In the genomic region with DNA sequence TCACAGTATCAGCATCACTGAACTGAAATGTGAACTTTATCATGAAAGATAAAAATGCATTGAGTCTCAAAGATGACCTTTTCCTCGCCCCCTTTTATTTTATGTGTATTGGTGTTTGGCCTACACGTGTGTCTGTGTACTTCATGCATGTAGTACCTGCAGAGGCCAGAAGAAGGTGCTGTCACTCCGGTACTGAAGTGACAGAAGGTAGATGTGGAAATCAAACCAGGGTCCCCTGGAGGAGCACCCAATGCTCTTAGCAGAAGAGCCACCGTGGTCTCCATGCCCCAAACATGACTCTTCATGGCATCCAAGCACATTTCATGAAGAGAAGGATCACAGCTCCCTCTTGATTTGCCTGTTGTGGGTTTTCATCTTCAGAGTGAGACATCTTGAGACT, we compare ENCODE assay signal across 16 mouse cellular contexts. TPM values are rescaled to one million over a fixed set of nuclear protein-coding genes. Genes with fewer than 3 reads are reported as not detected.
DNase-seq lines count a peak whose midpoint lies in the region; ATAC-seq and TF ChIP-seq lines count a peak whose summit lies in the region.
"Had no signal": no experiment of that assay in that cellular context is flagged by ENCODE, and none has a peak within 500 bp of the region (broad histone marks: within the 10 kb centered on the region; RNA-seq: fewer than 3 reads in every experiment).

No protein-coding gene starts in this region.

- H3K27ac ChIP-seq in heart, postnatal 0 days (ENCODE audit: low read depth): no peak overlapping the region
- 0 out of 2 replicates have a peak overlapping the region, but pooled peaks have one; percentile 26 for H3K27ac ChIP-seq in midbrain, embryonic 16.5 days (ENCODE audit: low read length)
- H3K27ac ChIP-seq in midbrain, embryonic 14.5 days (replicated peaks; ENCODE audit: low read depth, low read length): no peak overlapping the region
- H3K27ac ChIP-seq in MEL (ENCODE audit: control insufficient read depth, low read depth, low read length): no peak overlapping the region
- peak overlapping the region; percentile 50; the same call in 1 of the 2 replicates for H3K27ac ChIP-seq in limb, embryonic 15.5 days
- H3K27ac ChIP-seq: hindbrain, embryonic 12.5 days; midbrain, embryonic 15.5 days; stomach, embryonic 15.5 days had no signal

- H3K36me3 ChIP-seq in heart, postnatal 0 days (replicated peaks; ENCODE audit: control insufficient read depth, insufficient read depth, low read length): no peaks in the 10 kb centered on the region
- no peaks in the 10 kb centered on the region for H3K36me3 ChIP-seq in midbrain, embryonic 16.5 days (ENCODE audit: control insufficient read depth, insufficient read depth, low read length)
- no peaks in the 10 kb centered on the region for H3K36me3 ChIP-seq in midbrain, embryonic 14.5 days (ENCODE audit: control insufficient read depth, insufficient read depth, low read length)
- no peaks in the 10 kb centered on the region for H3K36me3 ChIP-seq in MEL (ENCODE audit: control insufficient read depth in 1 of 2, insufficient read depth in 2 of 2, low read length in 2 of 2)
- H3K36me3 ChIP-seq in limb, embryonic 15.5 days: no peaks in the 10 kb centered on the region
- H3K36me3 ChIP-seq: hindbrain, embryonic 12.5 days; midbrain, embryonic 15.5 days; stomach, embryonic 15.5 days had no signal

- no peaks in the 10 kb centered on the region for H3K27me3 ChIP-seq in heart, postnatal 0 days (ENCODE audit: control insufficient read depth, insufficient read depth, low read length)
- H3K27me3 ChIP-seq in midbrain, embryonic 16.5 days (ENCODE audit: control insufficient read depth, insufficient read depth, low read depth, low read length): no peaks in the 10 kb centered on the region
- H3K27me3 ChIP-seq in midbrain, embryonic 14.5 days (ENCODE audit: control insufficient read depth, insufficient read depth, low read length): no peaks in the 10 kb centered on the region
- no peaks in the 10 kb centered on the region for H3K27me3 ChIP-seq in MEL (ENCODE audit: control insufficient read depth in 1 of 2, insufficient read depth in 2 of 2, low read length in 2 of 2)
- H3K27me3 ChIP-seq in limb, embryonic 15.5 days: no peaks in the 10 kb centered on the region
- H3K27me3 ChIP-seq: hindbrain, embryonic 12.5 days; midbrain, embryonic 15.5 days; stomach, embryonic 15.5 days had no signal

- no peaks in the 10 kb centered on the region for H3K9me3 ChIP-seq in heart, postnatal 0 days (replicated peaks; ENCODE audit: control insufficient read depth, low read length)
- H3K9me3 ChIP-seq in midbrain, embryonic 16.5 days (replicated peaks; ENCODE audit: control insufficient read depth, low read length, poor library complexity, severe bottlenecking): no peaks in the 10 kb centered on the region
- no peaks in the 10 kb centered on the region for H3K9me3 ChIP-seq in midbrain, embryonic 14.5 days (ENCODE audit: control insufficient read depth, low read length)
- no peaks in the 10 kb centered on the region for H3K9me3 ChIP-seq in MEL (replicated peaks; ENCODE audit: insufficient read depth, low read length)
- H3K9me3 ChIP-seq in limb, embryonic 15.5 days: no peaks in the 10 kb centered on the region
- H3K9me3 ChIP-seq: hindbrain, embryonic 12.5 days; midbrain, embryonic 15.5 days; stomach, embryonic 15.5 days had no signal

- TF ChIP-seq EP300 in heart, postnatal 0 days (IDR thresholded peaks at IDR 0.05; ENCODE audit: low read depth): no peak
- no peak for TF ChIP-seq EP300 in MEL (IDR thresholded peaks at IDR 0.05; ENCODE audit: low read depth in 1 of 2, low read length in 2 of 2)

- H3K9ac ChIP-seq in heart, postnatal 0 days (replicated peaks; ENCODE audit: low read depth, low read length): no peak overlapping the region
- no peak overlapping the region for H3K9ac ChIP-seq in midbrain, embryonic 16.5 days (ENCODE audit: low read depth, low read length)
- H3K9ac ChIP-seq in midbrain, embryonic 14.5 days (replicated peaks; ENCODE audit: low read length): no peak overlapping the region
- no peak overlapping the region for H3K9ac ChIP-seq in MEL (ENCODE audit: control insufficient read depth, low read depth, low read length, poor library complexity, severe bottlenecking)
- no peak overlapping the region for H3K9ac ChIP-seq in limb, embryonic 15.5 days
- H3K9ac ChIP-seq: hindbrain, embryonic 12.5 days; midbrain, embryonic 15.5 days; stomach, embryonic 15.5 days had no signal

- H3K4me3 ChIP-seq in heart, postnatal 0 days (ENCODE audit: low read depth, low read length): no peak overlapping the region
- H3K4me3 ChIP-seq in midbrain, embryonic 16.5 days (ENCODE audit: low read depth, low read length): no peak overlapping the region
- H3K4me3 ChIP-seq in midbrain, embryonic 14.5 days (replicated peaks; ENCODE audit: low read depth, low read length): no peak overlapping the region
- H3K4me3 ChIP-seq in MEL (ENCODE audit: control insufficient read depth in 1 of 2, insufficient read depth in 1 of 2, low read depth in 2 of 2, low read length in 2 of 2): no peak overlapping the region
- H3K4me3 ChIP-seq in limb, embryonic 15.5 days: peak overlapping the region; percentile 33
- H3K4me3 ChIP-seq in lung, adult 2 months (replicated peaks; ENCODE audit: extremely low read depth, low read depth, low read length): no peak overlapping the region
- H3K4me3 ChIP-seq: hindbrain, embryonic 12.5 days; midbrain, embryonic 15.5 days; stomach, embryonic 15.5 days had no signal

- H3K4me1 ChIP-seq in heart, postnatal 0 days (ENCODE audit: control insufficient read depth, insufficient read depth): peaks cover 7% of the 10 kb centered on the region; the same call in 1 of the 2 replicates
- 0 out of 2 replicates have a peak, but pooled peaks cover 2% of the 10 kb centered on the region for H3K4me1 ChIP-seq in midbrain, embryonic 16.5 days (ENCODE audit: control insufficient read depth, insufficient read depth, low read length)
- no peaks in the 10 kb centered on the region for H3K4me1 ChIP-seq in midbrain, embryonic 14.5 days (ENCODE audit: control insufficient read depth, insufficient read depth, low read length)
- no peaks in the 10 kb centered on the region for H3K4me1 ChIP-seq in MEL (ENCODE audit: control insufficient read depth in 1 of 2, insufficient read depth in 2 of 2, low read length in 2 of 2)
- peaks cover 25% of the 10 kb centered on the region for H3K4me1 ChIP-seq in limb, embryonic 15.5 days
- peaks cover 3% of the 10 kb centered on the region; the same call in 1 of the 2 replicates for H3K4me1 ChIP-seq in lung, adult 2 months (ENCODE audit: control insufficient read depth, insufficient read depth, low read length)
- H3K4me1 ChIP-seq: hindbrain, embryonic 12.5 days; midbrain, embryonic 15.5 days; stomach, embryonic 15.5 days had no signal

- TF ChIP-seq CTCF in heart, postnatal 0 days (IDR thresholded peaks at IDR 0.05; ENCODE audit: low read depth): peak; percentile 17; the same call in 1 of the 2 replicates
- TF ChIP-seq CTCF in MEL (IDR thresholded peaks at IDR 0.05 in 2 of 3, conservative IDR thresholded peaks at IDR 0.05 in 1 of 3; ENCODE audit: control insufficient read depth in 1 of 3, insufficient read depth in 1 of 3, low read depth in 2 of 3, low read length in 3 of 3, poor library complexity in 1 of 3, severe bottlenecking in 1 of 3): peak; percentile 6 to 35 (median 30); a peak in 5 of 6 replicates
- TF ChIP-seq CTCF in lung, adult 2 months (IDR thresholded peaks at IDR 0.05; ENCODE audit: insufficient read depth, low read length): no peak

- DNase-seq in heart, postnatal 0 days (ENCODE audit: low spot score): no peak
- DNase-seq in heart, adult 8-10 months (ENCODE audit: low spot score): no peak
- DNase-seq in midbrain, embryonic 14.5 days: no peak
- no peak for DNase-seq in MEL (ENCODE audit: low read depth, low spot score)
- DNase-seq in lung, adult 2 months: no peak
- no peak for DNase-seq in urinary bladder, postnatal 4 days (ENCODE audit: low spot score in 2 of 2)
- DNase-seq: adrenal gland, adult 2 months; cerebellum, postnatal 36 days; kidney, postnatal 14 days had no signal

- 83% methylated on average over 4 of the region's 4 CpGs for WGBS in heart, postnatal 0 days
- WGBS in midbrain, embryonic 16.5 days: 88% methylated on average over 4 of the region's 4 CpGs
- 84% methylated on average over 4 of the region's 4 CpGs for WGBS in midbrain, embryonic 14.5 days
- WGBS in limb, embryonic 15.5 days: 87% methylated on average over 4 of the region's 4 CpGs
- WGBS in lung, adult 2 months: 82% methylated on average over 4 of the region's 4 CpGs

- TF ChIP-seq POLR2A in MEL (IDR thresholded peaks at IDR 0.05; ENCODE audit: control insufficient read depth in 1 of 2, insufficient read depth in 1 of 2, low read depth in 1 of 2, low read length in 2 of 2, poor library complexity in 1 of 2): no peak
- TF ChIP-seq POLR2A in lung, adult 2 months (IDR thresholded peaks at IDR 0.05; ENCODE audit: borderline replicate concordance, extremely low read depth, low read depth, low read length): no peak

- no peak for ATAC-seq in heart, postnatal 0 days (ENCODE audit: insufficient read depth, low read depth)
- no peak for ATAC-seq in midbrain, embryonic 16.5 days
- no peak for ATAC-seq in midbrain, embryonic 14.5 days (ENCODE audit: low FRiP score, low TSS enrichment)
- no peak for ATAC-seq in limb, embryonic 15.5 days (ENCODE audit: insufficient number of reproducible peaks, low FRiP score, low TSS enrichment, low read depth)
- ATAC-seq: midbrain, embryonic 15.5 days had no signal

- peak; percentile 21 for TF ChIP-seq RAD21 in MEL (IDR thresholded peaks at IDR 0.05; ENCODE audit: low read depth, low read length)

- no peak overlapping the region for H3K4me2 ChIP-seq in heart, postnatal 0 days (ENCODE audit: low read depth, low read length)
- H3K4me2 ChIP-seq in midbrain, embryonic 16.5 days (ENCODE audit: low read length): no peak overlapping the region
- no peak overlapping the region for H3K4me2 ChIP-seq in midbrain, embryonic 14.5 days (ENCODE audit: low read length)
- peak overlapping the region; percentile 41 for H3K4me2 ChIP-seq in limb, embryonic 15.5 days
- H3K4me2 ChIP-seq: heart, embryonic 11.5 days; hindbrain, embryonic 12.5 days; midbrain, embryonic 15.5 days; stomach, embryonic 15.5 days had no signal

- H3K79me2 ChIP-seq in MEL (ENCODE audit: control insufficient read depth, insufficient read depth, low read length, poor library complexity): no peaks in the 10 kb centered on the region

RNA-seq across cellular contexts. Expression of a gene that starts 1.7 kb away (rescaled TPM):
- total RNA-seq in heart, postnatal 0 days (2014; rRNA removed; ENCODE audit: low replicate concordance): 6.4 and 15.2 TPM in 2 replicates
- polyA plus RNA-seq in heart, postnatal 0 days (2015; fragmentation: Nextera tagmentation; extraction: Ambion mirVana): 14.3 and 15.3 TPM in 2 replicates
- total RNA-seq in heart, adult 8-10 months (2022): 1 to 10 TPM in 3 of 4 experiments, under 1 TPM in 1; 0.82 to 4.2 (median 2.5) TPM
- polyA plus RNA-seq in midbrain, embryonic 16.5 days (2015; fragmentation: Nextera tagmentation; extraction: Ambion mirVana): 18.9 and 19.0 TPM in 2 replicates
- 8.2 and 13.5 TPM in 2 replicates for polyA plus RNA-seq in midbrain, embryonic 14.5 days (2014; fragmentation: Nextera tagmentation; extraction: Ambion mirVana)
- total RNA-seq in MEL (2012; rRNA removed): not detected in 2 replicates
- polyA plus RNA-seq in MEL (2012; ENCODE audit: insufficient read depth in 1 of 2, insufficient read length in 2 of 2, low read depth in 1 of 2, low replicate concordance in 2 of 2, missing spikeins in 1 of 2): under 1 TPM in 1 of 2 experiments, not detected in 1; 0.08 TPM
- polyA plus RNA-seq in limb, embryonic 15.5 days (2015; fragmentation: Nextera tagmentation; extraction: Ambion mirVana): 167 and 170 TPM in 2 replicates
- polyA plus RNA-seq in lung, adult 2 months (2012; rRNA removed): 0.84 and 1.3 TPM in 2 replicates
- total RNA-seq: neutrophil, adult 5-6 weeks had no signal

Comparison
In these comparisons a context has a peak if more than half of its experiments do, and no peak if none do; other contexts are left out.
1. H3K27ac ChIP-seq: peak in midbrain, embryonic 16.5 days (single experiment) and limb, embryonic 15.5 days (single experiment); none in heart, postnatal 0 days (single experiment), midbrain, embryonic 14.5 days (single experiment) and MEL (single experiment).